Mouse (Mus musculus) ES-E14 (cell line): ENCODE data around the gene Cdc42ep1. TPM values are rescaled to one million over a fixed set of nuclear protein-coding genes. Genes with fewer than 3 reads are reported as not detected.

ENCODE experiments used
- DNase-seq: peaks from one replicate; pipeline ENCODE4 v3.0.0-alpha.2; 2013; ENCODE audit warnings: low read depth, low spot score
- H3K27ac ChIP-seq: 2 replicates; pipeline ENCODE4 v1.5.1; 2012; ENCODE audit warnings: low read depth, mild to moderate bottlenecking, low read length, moderate library complexity, mixed read lengths; ENCODE audit not compliant: poor library complexity, insufficient read depth, severe bottlenecking
- H3K36me3 ChIP-seq: 2 replicates; pipeline ENCODE4 v1.6.1; 2012; ENCODE audit warnings: mild to moderate bottlenecking, low read length, moderate library complexity, mixed read lengths; ENCODE audit not compliant: control insufficient read depth, poor library complexity, insufficient read depth, severe bottlenecking
- H3K4me1 ChIP-seq, 2 experiments: fragments of 150-350 bp in 1 of 2; sonication (generic) in 1 of 2; 2 replicates each; pipeline ENCODE4 v1.6.1; 2012; ENCODE audit warnings: low read length in 2 of 2, mild to moderate bottlenecking in 1 of 2, mixed read lengths in 1 of 2; ENCODE audit not compliant: control insufficient read depth in 2 of 2, insufficient read depth in 2 of 2, poor library complexity in 1 of 2
- H3K4me3 ChIP-seq, 2 experiments: fragments of 150-350 bp in 1 of 2; sonication (generic) in 1 of 2; 2 replicates each; pipeline ENCODE4 v1.5.1; 2012; ENCODE audit warnings: low read length in 2 of 2, low read depth in 1 of 2, mild to moderate bottlenecking in 1 of 2, mixed read lengths in 1 of 2; ENCODE audit not compliant: insufficient read depth in 1 of 2, poor library complexity in 1 of 2, severe bottlenecking in 1 of 2
- H3K9ac ChIP-seq: 2 replicates; pipeline ENCODE4 v1.6.1; 2012; ENCODE audit warnings: low read depth, mild to moderate bottlenecking, low read length, mixed read lengths; ENCODE audit not compliant: poor library complexity, insufficient read depth, severe bottlenecking
- H3K9me3 ChIP-seq: fragments of 150-350 bp; sonication (generic); 2 replicates; pipeline ENCODE4 v1.6.1; 2012; ENCODE audit warnings: low read depth, mild to moderate bottlenecking, low read length; ENCODE audit not compliant: control insufficient read depth, insufficient read depth
- CHD2 ChIP-seq: IDR thresholded peaks from 2 replicates; pipeline ENCODE4 v1.6.1; 2014; ENCODE audit warnings: mild to moderate bottlenecking, low read depth, low read length, inconsistent platforms
- HCFC1 ChIP-seq: IDR thresholded peaks from 2 replicates; pipeline ENCODE4 v1.6.1; 2012; ENCODE audit warnings: low read length, inconsistent platforms, borderline replicate concordance; ENCODE audit not compliant: insufficient read depth
- MAFK ChIP-seq: IDR thresholded peaks from 2 replicates; pipeline ENCODE4 v1.6.1; 2014; ENCODE audit warnings: mild to moderate bottlenecking, low read depth, low read length, inconsistent platforms; ENCODE audit not compliant: insufficient read depth
- ZC3H11A ChIP-seq: IDR thresholded peaks from 2 replicates; pipeline ENCODE4 v1.6.1; 2012; ENCODE audit warnings: low read depth, mild to moderate bottlenecking, inconsistent platforms, low read length, borderline replicate concordance
- ZNF384 ChIP-seq: IDR thresholded peaks from 2 replicates; pipeline ENCODE4 v1.6.1; 2012; ENCODE audit warnings: low read depth, low read length, inconsistent platforms
- in situ Hi-C, 2 experiments: fragments of 600-800 bp; cut with MboI; formaldehyde crosslinking; loops; one replicate each; pipeline ENCODE4 v1.15.1; 2025; ENCODE audit warnings: low sequenced_read_pairs in 2 of 2, inconsistent platforms in 1 of 2; ENCODE audit not compliant: unreplicated experiment in 2 of 2
- total RNA-seq: library from RNA; depleted of rRNA; stranded (reverse); fragments of 300-350 nt; gene quantifications from 2 replicates; pipeline ENCODE4 v1.2.3, GENCODE M21; 2012

Gene Cdc42ep1
- total RNA-seq, 1 experiment = 8.3 TPM

DNA sequence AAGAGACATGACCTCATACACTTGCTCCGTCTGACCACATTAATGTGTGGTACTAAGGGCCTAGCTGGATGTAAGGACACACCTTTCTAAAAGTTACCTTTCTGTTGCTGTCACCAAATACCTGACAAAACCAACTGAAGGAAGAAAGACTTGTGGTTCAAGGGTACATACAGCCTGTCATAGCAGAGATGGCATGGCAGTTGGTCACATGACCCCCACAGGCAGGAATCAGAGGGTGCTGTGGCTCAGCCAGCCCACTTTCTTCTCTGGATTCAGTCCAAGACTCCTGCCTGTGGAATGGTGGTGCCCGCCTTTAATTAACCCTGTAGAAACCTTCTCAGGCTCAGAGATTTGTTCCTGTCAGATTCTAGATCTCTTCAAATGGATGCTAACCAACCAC is 20.7 kb downstream of the Cdc42ep1 start:
- Histone ChIP-seq H3K9ac (no peak overlapping the region), H3K4me1 (peaks cover 2 to 15% of the 10 kb centered on the region in 2 experiments; a peak in 2 of 4 replicates), H3K9me3 (no peaks in the 10 kb centered on the region), H3K36me3 (no peaks in the 10 kb centered on the region), H3K27ac (no peak overlapping the region), H3K4me3 (no peak overlapping the region)
- DNase-seq = no peak
- TF ChIP-seq ZNF384 = no peak
- no peak for TF ChIP-seq MAFK
- TF ChIP-seq ZC3H11A = no peak
- TF ChIP-seq CHD2 = no peak
- TF ChIP-seq HCFC1 = no peak
- in situ Hi-C loops = no loop called here

GRCm38 (mm10) chr15:78863852-78864253 is 21.4 kb downstream of the Cdc42ep1 start:
- Histone ChIP-seq H3K27ac (peak overlapping the region; percentile 38; the same call in 1 of the 2 replicates), H3K9me3 (no peaks in the 10 kb centered on the region), H3K36me3 (no peaks in the 10 kb centered on the region), H3K9ac (no peak overlapping the region), H3K4me3 (peak overlapping the region; percentile 5 to 24; a peak in 2 of 4 replicates), H3K4me1 (peaks cover 2 to 20% of the 10 kb centered on the region in 2 experiments; a peak in 3 of 4 replicates)
- no peak for TF ChIP-seq CHD2
- no peak for TF ChIP-seq ZNF384
- TF ChIP-seq HCFC1 = no peak
- TF ChIP-seq MAFK = no peak
- TF ChIP-seq ZC3H11A = no peak
- in situ Hi-C loops = no loop called here
- DNase-seq = no peak

DNA sequence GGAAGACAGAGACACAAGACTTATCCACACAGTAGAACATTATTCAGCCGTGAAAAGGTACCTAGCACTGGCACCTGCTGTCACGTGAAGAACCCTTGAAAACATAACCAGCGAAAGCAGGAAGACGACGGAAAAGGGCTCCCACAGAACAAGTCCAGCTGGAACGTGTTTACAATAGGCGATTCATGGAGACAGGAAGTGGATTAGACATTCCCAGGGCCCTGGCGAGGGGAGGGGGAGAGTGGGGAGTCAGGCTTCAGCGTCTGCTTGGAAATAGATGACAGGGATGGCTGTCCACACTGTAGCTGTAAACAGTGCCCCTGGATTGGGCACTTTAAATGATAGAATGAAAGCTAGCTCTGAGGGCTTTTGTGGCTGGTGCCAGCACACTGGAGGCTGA is 26.0 kb downstream of the Cdc42ep1 start:
- Histone ChIP-seq H3K9ac (no peak overlapping the region), H3K4me1 (peaks cover 2 to 25% of the 10 kb centered on the region in 2 experiments), H3K9me3 (no peaks in the 10 kb centered on the region), H3K4me3 (no peak overlapping the region), H3K27ac (peak overlapping the region; percentile 12; the same call in 1 of the 2 replicates), H3K36me3 (no peaks in the 10 kb centered on the region)
- DNase-seq = no peak
- TF ChIP-seq CHD2 = no peak
- no peak for TF ChIP-seq HCFC1
- no peak for TF ChIP-seq ZNF384
- no peak for TF ChIP-seq MAFK
- TF ChIP-seq ZC3H11A = no peak
- in situ Hi-C loops = no loop called here

- DNase-seq = no peak
- Histone ChIP-seq H3K36me3 (no peaks in the 10 kb centered on the region), H3K4me3 (no peak overlapping the region), H3K9me3 (no peaks in the 10 kb centered on the region), H3K9ac (no peak overlapping the region), H3K4me1 (peaks cover 2 to 26% of the 10 kb centered on the region in 2 experiments), H3K27ac (peak overlapping the region; percentile 12; the same call in 1 of the 2 replicates)
- TF ChIP-seq CHD2 (no peak), ZNF384 (no peak), ZC3H11A (no peak), MAFK (no peak), HCFC1 (no peak)
- in situ Hi-C loops = no loop called here
These were observed 26.4 kb downstream of the Cdc42ep1 start for GRCm38 (mm10) chr15:78868826-78869233.

DNA sequence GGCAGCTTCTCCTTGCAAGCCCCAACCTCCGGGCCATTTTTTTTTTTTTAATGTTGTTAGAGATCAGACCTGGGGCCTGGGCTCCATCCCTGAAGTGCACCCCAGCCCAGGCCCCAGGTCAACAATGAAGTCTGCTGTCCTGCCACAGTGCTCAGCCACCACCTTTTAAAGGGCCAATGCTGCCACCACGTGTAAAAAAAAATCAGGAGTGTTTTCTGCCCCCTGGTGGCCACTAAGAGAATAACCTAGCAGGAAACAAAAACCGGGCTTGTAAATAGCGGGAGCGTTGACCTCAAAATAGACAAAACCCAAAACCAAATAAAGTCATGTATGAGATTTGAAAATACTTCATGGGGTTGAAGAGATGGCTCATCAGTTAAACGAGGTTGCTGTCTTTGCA is 27.4 kb downstream of the Cdc42ep1 start:
- in situ Hi-C loops = no loop called here
- peak; percentile 60 for DNase-seq
- H3K4me1 ChIP-seq = peaks cover 2 to 27% of the 10 kb centered on the region in 2 experiments
- peak; percentile 92 for TF ChIP-seq ZNF384
- TF ChIP-seq ZC3H11A = no peak
- no peak for TF ChIP-seq CHD2
- TF ChIP-seq HCFC1 = no peak
- TF ChIP-seq MAFK = no peak
- H3K9ac ChIP-seq = no peak overlapping the region
- no peaks in the 10 kb centered on the region for H3K36me3 ChIP-seq
- no peak overlapping the region for H3K27ac ChIP-seq
- H3K9me3 ChIP-seq = no peaks in the 10 kb centered on the region
- H3K4me3 ChIP-seq = no peak overlapping the region
